Mouse (Mus musculus): ENCODE data around the gene Gmppa.

DNA sequence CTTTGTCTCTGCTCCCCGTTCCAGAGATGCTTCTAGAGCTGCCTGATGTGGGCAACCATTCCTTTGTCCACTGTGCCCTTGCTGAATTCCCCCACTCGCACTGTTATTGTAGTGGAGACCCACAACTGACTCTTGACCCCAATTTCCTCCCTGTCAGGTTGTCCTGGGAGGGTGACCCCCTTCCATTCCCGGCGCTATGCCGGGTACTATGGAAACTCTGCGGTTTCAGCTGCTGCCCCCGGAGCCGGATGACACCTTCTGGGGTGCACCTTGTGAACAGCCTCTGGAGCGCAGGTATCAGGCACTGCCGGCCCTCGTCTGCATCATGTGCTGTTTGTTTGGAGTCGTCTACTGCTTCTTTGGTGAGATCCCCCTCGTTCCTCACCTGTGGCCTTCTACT lies 44.3 kb downstream of the Gmppa start:
- no peak for TF ChIP-seq POLR2A (IDR thresholded peaks at IDR 0.05; ENCODE audit: low read depth, low read length)
- no peak for TF ChIP-seq CTCF (IDR thresholded peaks at IDR 0.05; ENCODE audit: borderline replicate concordance, insufficient read depth, low read length)

Data from embryonic fibroblast, embryonic 13.5 days (primary cell).